In genomic region chr6:118373294-118373693, GRCm38 (mm10) we compare ENCODE assay signal across 10 mouse cellular contexts. TPM values are rescaled to one million over a fixed set of nuclear protein-coding genes. Genes with fewer than 3 reads are reported as not detected.
DNase-seq lines count a peak whose midpoint lies in the region; ATAC-seq and TF ChIP-seq lines count a peak whose summit lies in the region.
"Had no signal": no experiment of that assay in that cellular context is flagged by ENCODE, and none has a peak within 500 bp of the region (broad histone marks: within the 10 kb centered on the region; RNA-seq: fewer than 3 reads in every experiment).

No protein-coding gene starts in this region.

- TF ChIP-seq EP300 in ES-Bruce4 (IDR thresholded peaks at IDR 0.05; ENCODE audit: insufficient read depth, low read depth, low read length) = no peak

- no peaks in the 10 kb centered on the region for H3K36me3 ChIP-seq in intestine, embryonic 14.5 days (ENCODE audit: control insufficient read depth, insufficient read depth, low read length)
- no peaks in the 10 kb centered on the region for H3K36me3 ChIP-seq in intestine, embryonic 15.5 days
- no peaks in the 10 kb centered on the region for H3K36me3 ChIP-seq in ES-Bruce4 (ENCODE audit: control insufficient read depth, insufficient read depth, low read length, poor library complexity, severe bottlenecking)
- H3K36me3 ChIP-seq: embryonic facial prominence, embryonic 15.5 days; liver, embryonic 13.5 days had no signal

- DNase-seq in intestine, embryonic 14.5 days (ENCODE audit: low spot score) = peak; percentile 64
- DNase-seq in gastrocnemius, adult 18-20 months (ENCODE audit: low spot score) = peak; percentile 59
- DNase-seq in layer of hippocampus, postnatal 36 days = peak; percentile 19 to 31
- DNase-seq: liver, embryonic 13.5 days had no signal

- no peak overlapping the region for H3K27ac ChIP-seq in intestine, embryonic 14.5 days (ENCODE audit: low read depth)
- no peak overlapping the region for H3K27ac ChIP-seq in intestine, embryonic 15.5 days
- no peak overlapping the region for H3K27ac ChIP-seq in ES-Bruce4 (ENCODE audit: insufficient read depth, low read length)
- no peak overlapping the region for H3K27ac ChIP-seq in bone marrow, adult 2 months (ENCODE audit: control insufficient read depth, insufficient read depth, low read depth, low read length, poor library complexity)
- H3K27ac ChIP-seq in olfactory bulb, adult 2 months (ENCODE audit: insufficient read depth, low read depth, low read length) = no peak overlapping the region
- H3K27ac ChIP-seq: embryonic facial prominence, embryonic 15.5 days; liver, embryonic 13.5 days had no signal

- TF ChIP-seq POLR2A in ES-Bruce4 (IDR thresholded peaks at IDR 0.05; ENCODE audit: insufficient read depth, low read length) = no peak
- no peak for TF ChIP-seq POLR2A in bone marrow, adult 2 months (IDR thresholded peaks at IDR 0.05; ENCODE audit: borderline replicate concordance, control insufficient read depth, low read depth, low read length)
- TF ChIP-seq POLR2A in olfactory bulb, adult 2 months (IDR thresholded peaks at IDR 0.05; ENCODE audit: insufficient read depth, low read depth, low read length) = no peak

- WGBS in intestine, embryonic 14.5 days = 31% methylated on average over 5 of the region's 5 CpGs
- WGBS in intestine, embryonic 15.5 days = 32% methylated on average over 5 of the region's 5 CpGs
- 32% methylated on average over 5 of the region's 5 CpGs for WGBS in bone marrow, adult 2 months
- 35% methylated on average over 5 of the region's 5 CpGs for WGBS in olfactory bulb, adult 2 months

- no peak overlapping the region for H3K9ac ChIP-seq in intestine, embryonic 14.5 days (ENCODE audit: low read length)
- no peak overlapping the region for H3K9ac ChIP-seq in intestine, embryonic 15.5 days
- H3K9ac ChIP-seq in ES-Bruce4 (ENCODE audit: low read depth, poor library complexity, severe bottlenecking) = no peak overlapping the region
- H3K9ac ChIP-seq: embryonic facial prominence, embryonic 15.5 days; liver, embryonic 13.5 days had no signal

- no peak for ATAC-seq in intestine, embryonic 14.5 days (replicated peaks; ENCODE audit: low FRiP score, low TSS enrichment, low read depth)
- no peak for ATAC-seq in intestine, embryonic 15.5 days
- ATAC-seq in activated CD4-positive, CD25-positive, alpha-beta regulatory T cell, adult 4 months = no peak

- H3K4me3 ChIP-seq in intestine, embryonic 14.5 days (ENCODE audit: low read depth, low read length) = no peak overlapping the region
- H3K4me3 ChIP-seq in intestine, embryonic 15.5 days (replicated peaks) = no peak overlapping the region
- no peak overlapping the region for H3K4me3 ChIP-seq in ES-Bruce4 (ENCODE audit: low read depth, low read length)
- H3K4me3 ChIP-seq in bone marrow, adult 2 months (replicated peaks; ENCODE audit: control insufficient read depth, low read depth, low read length) = no peak overlapping the region
- no peak overlapping the region for H3K4me3 ChIP-seq in olfactory bulb, adult 2 months (ENCODE audit: insufficient read depth, low read depth, low read length)
- H3K4me3 ChIP-seq: embryonic facial prominence, embryonic 15.5 days; liver, embryonic 13.5 days had no signal

- H3K4me2 ChIP-seq in intestine, embryonic 14.5 days (ENCODE audit: low read length) = no peak overlapping the region
- no peak overlapping the region for H3K4me2 ChIP-seq in intestine, embryonic 15.5 days (replicated peaks)
- H3K4me2 ChIP-seq: embryonic facial prominence, embryonic 15.5 days; liver, embryonic 13.5 days had no signal

- H3K4me1 ChIP-seq in intestine, embryonic 14.5 days (replicated peaks; ENCODE audit: control insufficient read depth, insufficient read depth, low read length) = no peaks in the 10 kb centered on the region
- H3K4me1 ChIP-seq in intestine, embryonic 15.5 days (replicated peaks) = peaks cover 3% of the 10 kb centered on the region; the same call in 1 of the 2 replicates
- H3K4me1 ChIP-seq in ES-Bruce4 (ENCODE audit: control insufficient read depth, insufficient read depth, low read length) = no peaks in the 10 kb centered on the region
- no peaks in the 10 kb centered on the region for H3K4me1 ChIP-seq in bone marrow, adult 2 months (ENCODE audit: control insufficient read depth, insufficient read depth, low read length)
- H3K4me1 ChIP-seq in olfactory bulb, adult 2 months (ENCODE audit: control insufficient read depth, insufficient read depth, low read length) = no peaks in the 10 kb centered on the region
- H3K4me1 ChIP-seq: liver, embryonic 13.5 days had no signal

- H3K27me3 ChIP-seq in intestine, embryonic 14.5 days (replicated peaks; ENCODE audit: control insufficient read depth, insufficient read depth, low read length) = 0 out of 2 replicates have a peak, but pooled peaks cover 3% of the 10 kb centered on the region
- H3K27me3 ChIP-seq in intestine, embryonic 15.5 days (replicated peaks) = peaks cover 8% of the 10 kb centered on the region; the same call in 1 of the 2 replicates
- H3K27me3 ChIP-seq in ES-Bruce4 (ENCODE audit: control insufficient read depth, insufficient read depth, low read length, poor library complexity, severe bottlenecking) = no peaks in the 10 kb centered on the region

- H3K9me3 ChIP-seq in intestine, embryonic 14.5 days (ENCODE audit: control insufficient read depth, low read length) = no peaks in the 10 kb centered on the region
- no peaks in the 10 kb centered on the region for H3K9me3 ChIP-seq in intestine, embryonic 15.5 days
- no peaks in the 10 kb centered on the region for H3K9me3 ChIP-seq in ES-Bruce4 (replicated peaks; ENCODE audit: control insufficient read depth, insufficient read depth, low read length, poor library complexity, severe bottlenecking)
- H3K9me3 ChIP-seq: embryonic facial prominence, embryonic 15.5 days; liver, embryonic 13.5 days had no signal

- peak; percentile 54 for TF ChIP-seq CTCF in ES-Bruce4 (IDR thresholded peaks at IDR 0.05; ENCODE audit: low read depth, low read length)
- peak; percentile 48 for TF ChIP-seq CTCF in bone marrow, adult 2 months (IDR thresholded peaks at IDR 0.05; ENCODE audit: control insufficient read depth, insufficient read depth, low read length)
- TF ChIP-seq CTCF in olfactory bulb, adult 2 months (IDR thresholded peaks at IDR 0.05; ENCODE audit: insufficient read depth, low read depth, low read length) = peak; percentile 31; the same call in 1 of the 2 replicates

RNA-seq across cellular contexts. Expression of gene Bms1, which starts 46.0 kb away (rescaled TPM):
- 33.7 and 38.4 TPM in 2 replicates for polyA plus RNA-seq in intestine, embryonic 14.5 days (2014; fragmentation: Nextera tagmentation; extraction: Ambion mirVana)
- 29.4 and 29.9 TPM in 2 replicates for polyA plus RNA-seq in intestine, embryonic 15.5 days (2015; fragmentation: Nextera tagmentation; extraction: Ambion mirVana)
- polyA plus RNA-seq in ES-Bruce4 (2011; ENCODE audit: insufficient read depth, insufficient read length, low read depth, missing spikeins) = 78.2 and 83.3 TPM in 2 replicates
- polyA plus RNA-seq in bone marrow, adult 2 months (2011; ENCODE audit: insufficient read depth, insufficient read length, low replicate concordance, missing spikeins) = 26.5 and 29.3 TPM in 2 replicates
- total RNA-seq in gastrocnemius, adult 18-20 months (2021) = 10 to 100 TPM; 24.9 to 26.3 TPM
- 10 to 100 TPM; 25.5 to 29.3 TPM for total RNA-seq in layer of hippocampus, postnatal 36 days (2021)
- not detected in 2 replicates for polyA plus RNA-seq in olfactory bulb, adult 2 months (2012; ENCODE audit: insufficient read depth, insufficient read length, low replicate concordance, missing spikeins)
- polyA plus RNA-seq in activated CD4-positive, CD25-positive, alpha-beta regulatory T cell, adult 4 months (2017; shearing (Covaris generic)) = 10 to 100 TPM; 22.5 to 23.8 TPM
